Mouse (Mus musculus): Measurements from ENCODE around the gene Olfr279.
A peak's percentile ranks its signal among the peaks of the same experiment; 100 is the strongest.

Olfr279 gene

DNA sequence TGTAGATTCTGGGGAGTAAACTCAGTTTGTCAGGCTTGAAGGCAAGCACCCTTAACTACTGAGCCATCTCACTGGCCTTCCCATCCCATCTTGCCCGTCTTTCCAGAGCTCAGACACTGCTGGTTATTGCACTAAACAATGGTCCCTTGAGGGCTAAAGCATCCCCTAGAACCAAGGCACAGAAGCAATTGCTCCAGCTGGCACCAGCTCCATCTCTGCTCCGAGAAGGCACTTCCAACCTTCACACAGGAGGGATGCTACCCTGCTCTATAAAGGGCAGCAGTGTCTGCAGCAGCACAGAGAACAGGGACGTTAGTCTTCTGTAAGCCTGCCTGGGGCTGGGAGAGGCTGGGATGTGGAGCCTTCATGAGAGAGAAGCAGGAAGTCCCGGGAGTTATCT lies at the start of gene Olfr279:
Gene Olfr279, plus strand, starts transcription at position 301 of the 400 bp plus-strand sequence.
- no peak for DNase-seq (ENCODE audit: low read depth, low spot score)

DNA sequence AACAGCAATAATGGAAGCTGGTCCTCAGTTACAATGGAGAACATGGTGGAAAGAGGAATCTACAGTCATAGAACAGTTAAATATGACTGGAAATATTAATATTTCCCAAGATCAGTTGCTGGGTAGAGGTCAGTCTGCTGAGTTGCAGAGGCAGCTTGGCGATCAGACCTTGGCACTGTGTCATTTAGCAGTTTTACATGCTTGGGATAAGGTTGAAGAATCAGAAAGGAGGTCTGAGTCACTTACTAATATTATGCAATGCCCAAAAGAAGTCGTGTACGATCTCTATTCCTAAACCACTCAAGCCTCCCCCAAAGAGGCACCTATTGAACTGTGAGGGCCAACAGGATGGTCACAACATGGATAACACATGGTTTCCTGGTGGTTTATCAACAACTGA lies 47.6 kb upstream of the Olfr279 start:
- DNase-seq (ENCODE audit: low read depth, low spot score) = no peak

DNA sequence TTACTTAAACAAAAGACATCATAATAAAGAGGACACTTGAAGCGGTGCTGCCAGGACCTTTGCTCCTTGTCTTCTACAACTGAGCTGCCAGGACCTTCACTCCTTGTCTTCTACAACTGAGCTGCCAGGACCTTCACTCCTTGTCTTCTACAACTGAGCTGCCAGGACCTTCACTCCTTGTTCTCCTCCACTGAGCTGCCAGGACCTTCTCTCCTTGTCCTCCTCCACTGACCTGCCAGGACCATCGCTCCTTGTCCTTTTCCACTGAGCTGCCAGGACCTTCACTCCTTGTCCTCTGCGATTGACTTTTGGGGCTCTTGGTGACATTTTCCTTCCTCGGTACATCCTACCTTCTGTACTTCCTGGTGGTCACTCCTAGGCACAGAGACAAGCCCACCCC lies 43.7 kb upstream of the Olfr279 start:
- DNase-seq (ENCODE audit: low read depth, low spot score) = peak; percentile 8

DNA sequence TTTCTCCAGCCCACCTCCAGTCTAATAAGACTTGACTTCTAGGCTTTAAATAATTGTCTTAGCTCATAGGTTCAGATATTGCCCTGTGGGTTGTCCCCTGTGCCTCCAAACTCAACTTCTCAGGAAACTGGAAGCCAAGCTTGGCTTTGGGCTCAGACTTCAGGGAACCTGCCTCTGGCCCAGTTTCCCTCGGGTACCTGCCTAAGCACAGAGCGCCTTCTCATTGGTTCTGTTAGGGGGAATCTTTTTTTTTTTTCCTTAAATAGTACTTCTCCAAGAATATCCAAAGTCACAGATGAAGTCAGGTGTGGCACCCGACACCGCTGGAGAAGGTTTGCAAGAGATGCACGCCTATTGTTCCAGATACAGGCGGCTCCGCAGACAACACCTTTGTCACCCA lies 39.9 kb upstream of the Olfr279 start, which contains the start of gene Olfr281:
Gene Olfr281, plus strand, starts transcription at position 301 of the 400 bp plus-strand sequence.
- DNase-seq (ENCODE audit: low read depth, low spot score) = no peak

DNA sequence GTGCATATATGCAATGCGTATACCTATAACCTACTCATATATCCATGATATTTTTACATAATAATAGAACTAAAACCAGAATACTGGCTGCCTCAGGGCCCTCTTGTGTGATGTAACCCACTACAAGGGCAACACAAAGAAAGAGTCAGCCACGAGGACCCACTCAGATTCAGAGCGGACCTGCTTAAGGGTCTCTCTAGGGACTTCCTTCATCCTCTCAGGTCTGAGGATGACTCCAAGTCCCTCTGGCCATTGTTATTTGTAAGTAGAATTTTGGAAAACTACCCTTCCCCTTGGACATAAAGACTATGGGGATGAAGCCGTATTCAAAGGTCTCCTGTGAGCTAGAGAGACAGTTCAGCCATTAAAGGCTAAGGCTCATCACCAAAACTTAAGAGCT lies 22.6 kb upstream of the Olfr279 start, which contains the start of gene OR5BS1P:
Gene OR5BS1P, plus strand, starts transcription at position 301 of the 400 bp plus-strand sequence.
- DNase-seq (ENCODE audit: low read depth, low spot score) = no peak

DNA sequence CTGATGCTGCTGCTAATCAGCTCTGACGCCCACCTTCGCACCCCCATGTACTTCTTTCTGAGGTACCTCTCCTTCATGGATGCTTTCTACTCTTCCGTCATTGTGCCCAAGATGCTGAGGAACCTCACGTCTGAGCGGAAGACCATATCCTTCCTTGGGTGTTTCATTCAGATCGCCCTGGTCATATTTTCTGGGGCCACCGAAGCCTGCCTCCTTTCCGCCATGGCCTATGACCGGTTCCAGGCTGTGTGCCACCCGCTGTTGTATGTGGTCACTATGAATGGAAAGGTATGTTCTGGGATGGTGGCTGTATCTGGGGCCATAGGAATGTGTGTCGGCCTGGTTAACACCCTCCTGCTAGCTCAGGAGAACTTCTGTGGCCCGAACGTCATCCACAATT lies 20.7 kb upstream of the Olfr279 start:
- no peak for DNase-seq (ENCODE audit: low read depth, low spot score)

DNA sequence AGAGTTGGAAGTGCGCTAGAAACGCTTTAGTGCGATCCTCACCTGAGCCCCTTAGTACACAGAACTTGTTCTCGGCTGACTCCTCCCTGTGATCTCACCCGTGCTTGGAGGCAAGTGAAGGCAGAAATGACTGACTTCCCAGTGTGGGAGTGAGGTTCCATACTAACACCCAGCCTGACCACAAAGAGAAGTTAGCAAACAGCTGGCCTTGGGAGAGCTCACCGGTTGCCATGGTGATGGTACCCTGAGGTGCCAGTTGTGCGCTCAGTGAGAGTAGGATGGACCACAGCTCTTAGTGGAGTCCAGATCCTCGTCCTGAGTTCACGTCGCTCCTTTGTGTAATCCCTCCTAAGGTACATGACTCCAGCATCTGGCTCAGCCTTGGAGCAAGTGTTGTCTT lies 17.2 kb upstream of the Olfr279 start:
- no peak for DNase-seq (ENCODE audit: low read depth, low spot score)

DNA sequence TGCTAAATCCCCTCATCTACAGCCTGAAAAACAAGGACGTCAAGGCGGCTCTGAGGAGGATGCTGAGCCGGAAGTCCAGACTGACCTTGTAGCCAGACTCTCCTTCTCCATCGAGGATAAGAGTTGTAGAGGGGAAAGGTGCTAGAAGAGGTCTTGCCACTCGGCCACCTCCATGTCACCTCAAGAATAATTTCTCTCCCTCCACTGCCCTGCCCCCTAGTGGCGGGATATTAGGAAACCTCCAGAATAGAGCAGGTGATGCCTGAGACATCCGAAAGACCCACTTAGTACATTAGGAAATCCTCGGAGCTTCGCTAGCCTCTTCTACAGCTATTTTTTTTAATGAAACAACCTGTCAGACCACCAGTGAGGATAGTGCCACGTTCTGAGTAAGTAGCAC lies 16.8 kb upstream of the Olfr279 start:
- DNase-seq (ENCODE audit: low read depth, low spot score) = peak; percentile 28

DNA sequence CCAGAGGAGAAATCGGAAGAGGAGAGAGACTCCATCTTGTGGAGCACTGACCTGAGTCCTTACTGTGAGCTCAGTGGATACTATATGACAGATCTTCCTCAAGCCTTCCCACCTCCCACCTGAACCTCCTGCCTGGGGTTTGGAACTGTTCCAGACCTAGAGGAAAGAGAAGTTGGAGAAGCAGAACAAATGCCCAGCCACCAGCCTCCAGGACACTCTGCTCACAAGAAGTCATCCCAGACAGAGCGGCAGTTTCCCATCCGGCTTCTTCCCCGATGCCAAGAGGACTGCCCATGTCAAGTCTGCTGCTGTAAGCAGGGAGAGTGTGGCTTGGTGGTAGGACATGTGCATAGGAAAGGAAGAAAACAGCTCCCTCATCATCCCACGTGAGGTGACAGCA lies 15.9 kb upstream of the Olfr279 start:
- DNase-seq (ENCODE audit: low read depth, low spot score) = no peak

DNA sequence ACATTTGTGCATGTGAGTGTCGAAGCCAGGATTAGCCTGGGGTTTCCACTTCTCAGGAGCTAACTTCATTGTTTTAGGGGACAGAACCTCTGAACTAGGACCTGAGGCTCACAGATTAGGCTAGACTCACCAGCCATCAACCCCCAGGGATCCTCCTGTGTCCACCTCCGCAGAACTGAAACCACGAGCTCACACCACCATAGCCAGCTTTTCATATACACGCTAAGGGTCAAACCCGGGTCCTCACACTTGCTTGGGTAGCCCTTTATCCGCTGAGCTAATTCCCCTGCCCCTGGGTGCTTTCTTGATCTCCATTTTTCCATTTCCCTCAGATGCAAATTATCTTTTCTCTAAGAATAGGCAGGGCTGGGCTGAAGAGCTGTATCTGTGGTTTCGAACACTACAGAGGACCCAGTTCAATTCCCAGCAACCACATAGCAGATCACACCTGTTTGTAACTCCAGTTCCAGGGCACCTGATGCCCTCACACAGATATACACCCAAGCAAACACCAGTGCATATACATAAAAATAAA lies 12.6 kb upstream of the Olfr279 start:
- DNase-seq (ENCODE audit: low read depth, low spot score) = no peak

DNA sequence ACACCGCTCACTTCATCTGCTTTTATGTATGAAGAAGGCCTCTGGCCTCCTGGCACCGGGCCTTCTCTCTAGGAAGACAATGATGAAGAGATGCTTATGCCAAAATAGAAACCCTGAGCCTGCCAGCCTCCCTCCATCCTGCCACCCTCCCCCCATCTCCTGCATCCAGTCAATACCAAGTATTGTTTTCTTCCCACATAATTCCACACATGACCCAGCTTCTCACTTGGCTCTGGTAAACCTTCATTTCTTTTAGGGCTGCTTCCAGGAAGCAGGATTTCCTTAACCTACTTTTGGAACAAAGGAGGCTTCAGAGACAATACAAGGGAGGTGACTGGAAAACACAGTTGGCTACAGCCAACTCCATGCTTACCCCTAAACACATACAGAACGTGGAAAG lies 9.5 kb upstream of the Olfr279 start, which contains the start of gene Lalba:
Gene Lalba, minus strand, starts transcription at position 21 of the 400 bp plus-strand sequence.
- no peak for DNase-seq (ENCODE audit: low read depth, low spot score)

DNA sequence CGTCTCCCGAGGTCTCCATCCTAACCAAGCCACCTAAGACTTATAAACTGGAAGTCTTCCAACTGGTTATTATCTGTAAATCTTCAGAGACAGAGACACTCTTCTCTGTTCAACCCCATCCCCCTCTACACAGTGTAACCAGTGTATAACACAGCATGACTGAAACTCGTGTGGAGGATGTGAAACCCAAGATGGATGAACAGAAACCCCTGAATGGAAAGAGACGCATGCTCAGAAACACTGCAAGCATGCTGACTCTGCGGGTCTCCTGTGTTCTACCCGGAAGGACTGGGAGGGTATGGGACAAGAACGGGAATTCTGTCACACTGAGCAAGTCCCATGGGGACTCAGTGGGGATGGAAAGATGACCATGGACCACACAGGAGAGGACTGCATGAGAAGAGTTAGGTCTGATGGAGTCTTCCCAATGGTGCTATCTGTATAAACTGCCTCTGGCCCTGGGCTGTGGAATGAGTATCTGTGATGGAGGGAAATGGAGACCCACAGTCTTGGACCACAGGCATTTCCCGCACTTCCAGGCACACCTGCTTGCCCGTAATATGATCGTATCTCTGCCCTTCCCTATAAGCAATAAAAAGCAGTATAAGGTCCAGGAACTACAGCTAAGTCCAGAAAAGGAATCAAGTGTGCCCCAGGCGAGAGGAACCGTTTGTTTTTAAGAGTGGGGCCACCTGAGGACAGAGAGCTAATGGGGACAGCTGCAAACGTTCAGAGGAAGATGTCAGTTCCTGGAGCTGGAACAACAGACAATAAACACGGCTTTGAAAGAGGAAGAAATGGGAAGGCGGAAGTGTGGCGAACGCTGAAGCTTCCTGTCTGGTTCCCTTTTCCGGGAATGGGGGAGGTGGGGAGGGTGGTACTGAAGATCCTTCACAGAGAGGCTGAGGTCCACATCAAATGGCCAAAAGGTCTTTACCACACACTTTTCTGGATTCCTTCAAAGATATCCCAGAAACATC lies 8.0 kb upstream of the Olfr279 start:
- DNase-seq (ENCODE audit: low read depth, low spot score) = no peak

DNA sequence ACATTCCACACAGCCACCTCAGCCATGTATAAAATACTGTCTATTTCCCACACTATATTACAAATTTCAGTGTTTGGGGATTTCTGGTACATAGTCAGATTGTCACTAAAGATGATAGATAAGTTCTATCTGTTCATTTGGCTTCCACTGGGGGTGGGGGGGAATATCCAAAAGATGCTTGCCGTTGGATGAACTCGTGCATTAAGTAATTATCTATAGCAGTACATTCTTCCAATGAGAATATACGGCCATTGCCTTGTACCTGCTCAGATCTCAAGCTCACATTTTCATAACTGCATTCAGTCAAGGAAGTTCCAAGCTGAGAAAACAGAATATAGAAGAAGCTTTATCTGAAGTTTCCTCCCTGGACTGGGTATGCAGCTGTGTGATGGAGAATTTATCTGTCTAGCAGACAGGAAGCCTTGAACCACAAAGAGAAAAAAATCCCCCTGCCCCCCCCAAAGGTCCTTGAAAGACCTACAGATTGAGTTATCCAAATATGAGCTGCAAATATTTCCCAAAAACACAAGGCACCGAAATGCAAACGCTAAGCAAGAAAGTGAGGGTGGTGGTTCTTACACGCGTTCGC lies 5.7 kb upstream of the Olfr279 start:
- DNase-seq (ENCODE audit: low read depth, low spot score) = no peak

DNA sequence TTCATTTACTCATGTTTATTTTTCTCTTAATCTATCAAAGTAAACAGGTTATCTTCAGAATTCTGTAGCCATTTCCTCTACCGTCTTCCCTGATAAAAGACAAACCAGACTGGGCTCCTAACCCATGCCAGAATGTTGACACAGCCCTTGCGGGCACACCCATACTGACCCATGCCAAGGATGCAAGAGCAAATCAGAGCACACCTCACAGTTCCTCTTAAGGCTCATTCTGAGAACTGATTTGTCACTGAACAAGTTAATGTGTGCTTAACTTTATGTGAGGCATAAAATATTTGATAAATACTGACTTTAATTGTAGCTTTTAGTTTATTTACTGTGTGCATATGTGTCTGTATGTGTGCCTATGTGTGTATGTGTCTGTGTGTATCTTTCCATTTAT lies 870 bp upstream of the Olfr279 start:
- no peak for DNase-seq (ENCODE audit: low read depth, low spot score)

DNA sequence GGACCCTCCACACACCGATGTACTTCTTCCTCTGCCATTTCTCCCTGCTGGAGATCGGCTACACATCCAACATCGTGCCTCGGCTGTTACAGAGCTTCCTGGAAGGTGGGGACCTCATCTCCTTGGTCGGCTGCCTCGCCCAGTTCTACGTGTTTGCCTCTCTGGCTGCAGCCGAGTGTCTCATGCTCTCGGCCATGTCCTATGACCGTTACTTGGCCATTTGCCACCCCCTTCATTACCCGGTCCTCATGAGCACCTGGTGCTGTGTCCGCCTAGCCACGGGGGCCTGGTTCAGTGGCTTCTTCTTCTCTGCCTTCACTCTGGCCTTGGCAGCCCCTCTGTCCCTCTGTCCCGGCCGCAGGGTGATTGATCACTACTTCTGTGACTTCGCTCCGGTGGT lies 5.4 kb downstream of the Olfr279 start:
- no peak for DNase-seq (ENCODE audit: low read depth, low spot score)

DNA sequence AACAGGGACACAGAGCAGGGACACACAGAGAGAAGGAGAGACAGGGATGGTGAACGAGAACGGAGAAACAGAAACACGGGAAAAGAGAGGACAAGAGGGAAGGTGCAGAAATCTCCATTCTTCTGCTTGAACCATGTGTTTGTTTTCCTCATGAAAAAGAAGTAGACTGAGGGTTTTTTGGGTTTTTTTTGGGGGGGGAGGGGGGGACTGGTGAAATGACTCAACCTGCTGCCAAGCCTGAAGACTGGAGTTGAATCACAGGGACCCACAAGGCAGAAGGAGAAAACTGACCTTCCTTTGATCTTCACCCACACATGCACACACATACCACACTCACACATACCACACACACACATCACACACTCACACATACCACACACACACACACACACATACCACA lies 11.1 kb downstream of the Olfr279 start:
- no peak for DNase-seq (ENCODE audit: low read depth, low spot score)

DNA sequence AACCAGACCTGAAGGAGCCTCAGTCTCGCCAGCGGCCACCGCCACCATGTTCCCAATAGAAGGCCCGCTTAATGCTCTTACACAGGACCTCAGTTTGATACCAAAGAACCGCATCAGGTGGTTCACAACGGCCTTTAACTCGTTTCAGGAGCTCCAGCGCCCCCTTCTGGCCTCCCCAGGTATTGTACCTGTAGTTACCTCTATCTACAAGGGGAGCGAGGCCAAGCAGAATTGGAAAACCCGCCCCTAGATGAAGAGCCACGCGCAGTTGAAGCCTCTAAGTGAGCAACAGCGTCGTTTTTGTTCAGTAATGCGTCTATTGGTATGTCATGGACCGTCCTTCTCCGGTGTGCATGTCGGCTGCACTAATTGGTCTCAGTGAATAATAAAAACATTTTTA lies 12.3 kb downstream of the Olfr279 start:
- peak; percentile 70 for DNase-seq (ENCODE audit: low read depth, low spot score)

DNA sequence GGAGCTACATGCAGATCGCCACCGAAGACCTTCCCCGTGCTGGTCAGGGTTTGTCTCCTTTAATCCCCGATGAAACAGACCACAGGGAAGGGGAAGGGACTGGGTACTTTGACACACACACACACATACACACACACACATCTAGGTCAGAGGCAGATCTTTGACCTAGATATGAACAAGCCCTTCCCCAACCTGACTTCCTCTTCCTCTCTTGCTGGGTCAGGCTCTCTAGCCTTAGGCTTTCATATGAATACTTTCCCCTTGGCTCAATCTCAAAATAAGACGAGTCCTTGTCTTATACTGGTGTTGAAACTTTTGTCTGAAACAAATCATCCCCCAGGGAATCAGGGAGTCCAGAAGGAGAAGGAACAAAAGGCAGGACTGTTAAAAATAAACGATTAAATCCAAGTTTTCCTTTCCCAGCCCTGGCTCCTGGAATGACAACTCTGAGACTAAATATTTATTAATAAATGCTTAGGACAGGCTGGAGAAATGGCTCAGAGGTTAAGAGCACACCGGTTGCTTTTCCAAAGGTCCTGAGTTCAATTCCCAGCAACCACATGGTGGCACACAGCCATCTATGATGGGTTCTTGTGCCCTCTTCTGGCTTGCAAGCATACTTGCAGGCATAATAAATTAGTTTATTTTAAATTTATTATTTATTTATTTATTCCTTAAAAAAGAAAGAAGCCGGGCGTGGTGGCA lies 14.2 kb downstream of the Olfr279 start:
- DNase-seq (ENCODE audit: low read depth, low spot score) = no peak

DNA sequence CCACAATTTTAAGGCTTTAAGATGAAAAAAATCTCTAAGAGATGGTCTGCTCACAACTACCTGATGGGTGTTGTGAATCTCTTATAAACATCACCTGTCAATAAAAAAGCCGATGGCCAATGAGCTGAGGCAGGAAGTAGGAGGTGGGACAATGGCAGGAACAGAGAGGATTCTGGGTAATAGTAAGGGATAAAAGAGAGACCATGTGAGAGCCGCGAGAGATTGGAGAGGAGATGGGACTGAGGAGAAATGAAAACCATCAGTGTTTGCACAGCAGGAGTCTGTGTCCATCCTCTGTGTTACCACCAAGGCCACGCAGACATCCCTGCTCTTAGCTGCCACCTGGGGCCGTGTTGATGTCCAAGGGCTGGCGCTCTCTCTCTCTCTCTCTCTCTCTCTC lies 15.1 kb downstream of the Olfr279 start:
- DNase-seq (ENCODE audit: low read depth, low spot score) = no peak

DNA sequence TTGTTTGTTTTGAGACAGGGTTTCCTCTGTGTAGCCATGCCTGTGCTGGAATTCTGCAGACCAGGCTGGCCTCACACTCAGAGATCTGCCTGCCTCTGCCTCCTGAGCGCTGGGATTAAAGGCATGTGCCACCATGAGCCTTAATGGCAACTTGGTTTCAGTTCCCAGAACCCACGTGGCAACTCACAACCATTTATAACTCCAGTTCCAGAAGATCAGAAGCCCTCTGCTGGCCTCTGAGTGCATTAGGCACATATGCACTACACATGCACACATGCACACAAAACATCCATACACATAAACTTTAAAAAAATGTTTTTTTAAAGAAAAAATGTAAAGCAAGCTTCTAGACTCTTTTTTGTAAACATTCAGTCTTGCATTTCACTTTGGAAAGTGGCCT lies 17.2 kb downstream of the Olfr279 start:
- no peak for DNase-seq (ENCODE audit: low read depth, low spot score)

DNA sequence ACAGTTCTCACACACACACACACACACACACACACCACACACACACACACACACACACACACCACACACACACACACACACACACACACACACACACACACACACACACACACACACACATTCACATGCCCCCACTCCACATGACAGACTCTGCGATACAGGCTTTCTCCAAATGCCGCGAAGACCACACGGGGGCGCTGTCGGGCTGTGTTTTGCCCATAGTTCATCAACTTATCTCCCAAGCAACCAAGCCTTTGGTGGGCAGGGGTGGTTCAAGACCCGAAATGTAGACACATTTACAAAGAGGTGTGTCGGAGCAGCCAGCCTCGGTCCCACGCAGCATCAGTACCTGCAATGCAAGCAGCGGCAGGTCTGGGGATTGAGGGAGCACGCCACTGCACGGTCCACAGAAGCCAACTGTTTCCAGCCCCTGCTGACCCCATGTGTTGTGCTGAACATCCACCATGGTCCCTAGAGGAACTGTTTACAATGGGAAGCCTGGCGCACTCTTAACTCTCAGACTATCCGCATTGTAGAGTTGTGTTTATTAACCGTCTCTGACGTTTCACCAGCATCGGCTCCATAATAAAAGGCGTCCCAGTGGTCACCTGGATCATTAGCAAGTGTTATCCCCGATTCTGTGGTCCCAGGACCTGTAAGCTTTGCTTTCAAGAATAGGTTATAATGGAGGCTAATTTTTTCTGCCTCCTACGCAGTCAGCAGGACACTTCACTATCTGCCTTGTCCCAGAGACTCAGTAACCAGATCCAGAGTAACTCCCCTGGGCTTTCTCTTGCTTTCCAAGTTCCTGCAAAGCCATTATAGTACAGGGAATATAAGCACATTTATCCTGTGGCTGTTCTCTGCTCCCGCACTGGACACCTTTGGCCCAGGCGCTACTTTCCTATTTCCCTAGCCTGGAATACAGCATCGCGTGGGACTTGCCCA lies 18.5 kb downstream of the Olfr279 start:
- DNase-seq (ENCODE audit: low read depth, low spot score) = peak; percentile 67

Data from forelimb bud, embryonic 11.5 days (tissue).